Comparison of ENCODE assay signal across 23 mouse cellular contexts in genomic region chr2:158684247-158684843, GRCm38 (mm10). TPM values are rescaled to one million over a fixed set of nuclear protein-coding genes. Genes with fewer than 3 reads are reported as not detected.
DNase-seq lines count a peak whose midpoint lies in the region; ATAC-seq and TF ChIP-seq lines count a peak whose summit lies in the region.
"Had no signal": no experiment of that assay in that cellular context is flagged by ENCODE, and none has a peak within 500 bp of the region (broad histone marks: within the 10 kb centered on the region; RNA-seq: fewer than 3 reads in every experiment).

No protein-coding gene starts in this region.

- H3K9me3 ChIP-seq in forebrain, embryonic 14.5 days (replicated peaks; ENCODE audit: control insufficient read depth, low read length), result no peaks in the 10 kb centered on the region
- no peaks in the 10 kb centered on the region for H3K9me3 ChIP-seq in forebrain, embryonic 10.5 days
- no peaks in the 10 kb centered on the region for H3K9me3 ChIP-seq in hindbrain, embryonic 15.5 days
- H3K9me3 ChIP-seq in hindbrain, embryonic 14.5 days (ENCODE audit: control insufficient read depth, low read length), result no peaks in the 10 kb centered on the region
- no peaks in the 10 kb centered on the region for H3K9me3 ChIP-seq in midbrain, embryonic 14.5 days (ENCODE audit: control insufficient read depth, low read length)
- H3K9me3 ChIP-seq in midbrain, embryonic 16.5 days (replicated peaks; ENCODE audit: control insufficient read depth, low read length, poor library complexity, severe bottlenecking), result no peaks in the 10 kb centered on the region
- no peaks in the 10 kb centered on the region for H3K9me3 ChIP-seq in forebrain, postnatal 0 days (ENCODE audit: low read length)
- H3K9me3 ChIP-seq: G1E; kidney, embryonic 15.5 days; limb, embryonic 12.5 days; liver, embryonic 15.5 days had no signal

- no peak for ATAC-seq in forebrain, embryonic 14.5 days
- ATAC-seq in hindbrain, embryonic 15.5 days (ENCODE audit: low FRiP score, low read depth), result no peak
- ATAC-seq in hindbrain, embryonic 14.5 days (ENCODE audit: low FRiP score), result no peak
- no peak for ATAC-seq in midbrain, embryonic 14.5 days (ENCODE audit: low FRiP score, low TSS enrichment)
- ATAC-seq in midbrain, embryonic 16.5 days, result no peak
- peak; percentile 25; the same call in 1 of the 2 replicates for ATAC-seq in forebrain, postnatal 0 days
- ATAC-seq: inflammation-experienced regulatory T-cells, adult 6 months had no signal

- H3K4me1 ChIP-seq in forebrain, embryonic 14.5 days (ENCODE audit: control insufficient read depth, insufficient read depth, low read length), result peaks cover 9% of the 10 kb centered on the region
- H3K4me1 ChIP-seq in forebrain, embryonic 10.5 days, result peaks cover 68% of the 10 kb centered on the region
- H3K4me1 ChIP-seq in hindbrain, embryonic 15.5 days (replicated peaks), result peaks cover 36% of the 10 kb centered on the region
- no peaks in the 10 kb centered on the region for H3K4me1 ChIP-seq in hindbrain, embryonic 14.5 days (replicated peaks; ENCODE audit: control insufficient read depth, insufficient read depth, low read length)
- H3K4me1 ChIP-seq in midbrain, embryonic 14.5 days (ENCODE audit: control insufficient read depth, insufficient read depth, low read length), result peaks cover 30% of the 10 kb centered on the region
- peaks cover 29% of the 10 kb centered on the region for H3K4me1 ChIP-seq in midbrain, embryonic 16.5 days (ENCODE audit: control insufficient read depth, insufficient read depth, low read length)
- peaks cover 16% of the 10 kb centered on the region; the same call in 1 of the 2 replicates for H3K4me1 ChIP-seq in forebrain, postnatal 0 days (ENCODE audit: insufficient read depth)
- H3K4me1 ChIP-seq: liver, embryonic 15.5 days had no signal

- H3K27me3 ChIP-seq in forebrain, embryonic 14.5 days (replicated peaks; ENCODE audit: control insufficient read depth, insufficient read depth, low read length), result no peaks in the 10 kb centered on the region
- H3K27me3 ChIP-seq in forebrain, embryonic 10.5 days (ENCODE audit: poor library complexity, severe bottlenecking), result no peaks in the 10 kb centered on the region
- no peaks in the 10 kb centered on the region for H3K27me3 ChIP-seq in hindbrain, embryonic 15.5 days
- H3K27me3 ChIP-seq in hindbrain, embryonic 14.5 days (ENCODE audit: control insufficient read depth, insufficient read depth, low read length), result no peaks in the 10 kb centered on the region
- H3K27me3 ChIP-seq in midbrain, embryonic 14.5 days (ENCODE audit: control insufficient read depth, insufficient read depth, low read length), result no peaks in the 10 kb centered on the region
- no peaks in the 10 kb centered on the region for H3K27me3 ChIP-seq in midbrain, embryonic 16.5 days (ENCODE audit: control insufficient read depth, insufficient read depth, low read depth, low read length)
- H3K27me3 ChIP-seq in forebrain, postnatal 0 days (ENCODE audit: insufficient read depth, low read length), result no peaks in the 10 kb centered on the region
- H3K27me3 ChIP-seq: kidney, embryonic 15.5 days; limb, embryonic 12.5 days; liver, embryonic 15.5 days had no signal

- H3K4me2 ChIP-seq in forebrain, embryonic 14.5 days (ENCODE audit: low read length), result no peak overlapping the region
- no peak overlapping the region for H3K4me2 ChIP-seq in hindbrain, embryonic 15.5 days
- no peak overlapping the region for H3K4me2 ChIP-seq in hindbrain, embryonic 14.5 days (replicated peaks)
- H3K4me2 ChIP-seq in midbrain, embryonic 14.5 days (ENCODE audit: low read length), result no peak overlapping the region
- H3K4me2 ChIP-seq in midbrain, embryonic 16.5 days (ENCODE audit: low read length), result no peak overlapping the region
- no peak overlapping the region for H3K4me2 ChIP-seq in forebrain, postnatal 0 days (ENCODE audit: low read depth)
- H3K4me2 ChIP-seq: kidney, embryonic 15.5 days; limb, embryonic 12.5 days; liver, embryonic 15.5 days; lung, embryonic 14.5 days had no signal

- 38% methylated on average over 9 of the region's 9 CpGs for WGBS in forebrain, embryonic 14.5 days
- WGBS in forebrain, embryonic 10.5 days, result 75% methylated on average over 9 of the region's 9 CpGs
- 49% methylated on average over 9 of the region's 9 CpGs for WGBS in hindbrain, embryonic 15.5 days
- 51% methylated on average over 9 of the region's 9 CpGs for WGBS in hindbrain, embryonic 14.5 days
- WGBS in midbrain, embryonic 14.5 days, result 60% methylated on average over 9 of the region's 9 CpGs
- WGBS in midbrain, embryonic 16.5 days, result 51% methylated on average over 9 of the region's 9 CpGs
- WGBS in forebrain, postnatal 0 days, result 38% methylated on average over 9 of the region's 9 CpGs

- no peaks in the 10 kb centered on the region for H3K36me3 ChIP-seq in forebrain, embryonic 14.5 days (ENCODE audit: control insufficient read depth, insufficient read depth, low read length)
- no peaks in the 10 kb centered on the region for H3K36me3 ChIP-seq in forebrain, embryonic 10.5 days (replicated peaks)
- H3K36me3 ChIP-seq in hindbrain, embryonic 15.5 days, result no peaks in the 10 kb centered on the region
- no peaks in the 10 kb centered on the region for H3K36me3 ChIP-seq in hindbrain, embryonic 14.5 days (replicated peaks; ENCODE audit: control insufficient read depth, insufficient read depth)
- no peaks in the 10 kb centered on the region for H3K36me3 ChIP-seq in midbrain, embryonic 14.5 days (ENCODE audit: control insufficient read depth, insufficient read depth, low read length)
- H3K36me3 ChIP-seq in midbrain, embryonic 16.5 days (ENCODE audit: control insufficient read depth, insufficient read depth, low read length), result no peaks in the 10 kb centered on the region
- no peaks in the 10 kb centered on the region for H3K36me3 ChIP-seq in forebrain, postnatal 0 days (ENCODE audit: insufficient read depth)
- H3K36me3 ChIP-seq: G1E; kidney, embryonic 15.5 days; limb, embryonic 12.5 days; liver, embryonic 15.5 days had no signal

- no peak for TF ChIP-seq CTCF in forebrain, postnatal 0 days (IDR thresholded peaks at IDR 0.05; ENCODE audit: low read depth)

- 0 out of 2 replicates have a peak overlapping the region, but pooled peaks have one; percentile 10 for H3K27ac ChIP-seq in forebrain, embryonic 14.5 days (ENCODE audit: low read depth, low read length)
- H3K27ac ChIP-seq in forebrain, embryonic 10.5 days, result no peak overlapping the region
- H3K27ac ChIP-seq in hindbrain, embryonic 15.5 days (replicated peaks), result peak overlapping the region; percentile 49
- no peak overlapping the region for H3K27ac ChIP-seq in hindbrain, embryonic 14.5 days
- H3K27ac ChIP-seq in midbrain, embryonic 14.5 days (replicated peaks; ENCODE audit: low read depth, low read length), result peak overlapping the region; percentile 26; the same call in 1 of the 2 replicates
- no peak overlapping the region for H3K27ac ChIP-seq in midbrain, embryonic 16.5 days (ENCODE audit: low read length)
- peak overlapping the region; percentile 55; the same call in 1 of the 2 replicates for H3K27ac ChIP-seq in forebrain, postnatal 0 days (ENCODE audit: low read depth, low read length)
- H3K27ac ChIP-seq: kidney, embryonic 15.5 days; limb, embryonic 12.5 days; liver, embryonic 15.5 days had no signal

- no peak overlapping the region for H3K4me3 ChIP-seq in forebrain, embryonic 14.5 days (ENCODE audit: low read depth, low read length)
- H3K4me3 ChIP-seq in forebrain, embryonic 10.5 days, result no peak overlapping the region
- H3K4me3 ChIP-seq in hindbrain, embryonic 15.5 days, result no peak overlapping the region
- no peak overlapping the region for H3K4me3 ChIP-seq in hindbrain, embryonic 14.5 days (replicated peaks; ENCODE audit: low read length)
- H3K4me3 ChIP-seq in midbrain, embryonic 14.5 days (replicated peaks; ENCODE audit: low read depth, low read length), result no peak overlapping the region
- no peak overlapping the region for H3K4me3 ChIP-seq in midbrain, embryonic 16.5 days (ENCODE audit: low read depth, low read length)
- H3K4me3 ChIP-seq in forebrain, postnatal 0 days (ENCODE audit: low read depth, low read length), result no peak overlapping the region
- H3K4me3 ChIP-seq: kidney, embryonic 15.5 days; limb, embryonic 12.5 days; liver, embryonic 15.5 days had no signal

- no peak overlapping the region for H3K9ac ChIP-seq in forebrain, embryonic 14.5 days (ENCODE audit: low read length)
- no peak overlapping the region for H3K9ac ChIP-seq in hindbrain, embryonic 15.5 days
- no peak overlapping the region for H3K9ac ChIP-seq in hindbrain, embryonic 14.5 days
- no peak overlapping the region for H3K9ac ChIP-seq in midbrain, embryonic 14.5 days (replicated peaks; ENCODE audit: low read length)
- H3K9ac ChIP-seq in midbrain, embryonic 16.5 days (ENCODE audit: low read depth, low read length), result no peak overlapping the region
- no peak overlapping the region for H3K9ac ChIP-seq in forebrain, postnatal 0 days
- H3K9ac ChIP-seq: kidney, embryonic 15.5 days; limb, embryonic 12.5 days; liver, embryonic 15.5 days; lung, embryonic 14.5 days had no signal

- peak; percentile 51 for DNase-seq in forebrain, embryonic 14.5 days (ENCODE audit: low spot score)
- DNase-seq in forebrain, embryonic 10.5 days (ENCODE audit: extremely low spot score, low spot score), result no peak
- DNase-seq in hindbrain, embryonic 14.5 days (ENCODE audit: low spot score), result no peak
- no peak for DNase-seq in midbrain, embryonic 14.5 days
- DNase-seq in forebrain, postnatal 0 days, result no peak
- DNase-seq in natural killer cell, adult 2 months (ENCODE audit: low spot score in 2 of 2), result no peak
- DNase-seq: adrenal gland, postnatal 14 days; cerebellum, adult 18-20 months; cerebellum, postnatal 14 days; gastrocnemius, postnatal 10 days; kidney, adult 11 months; lung, embryonic 14.5 days; lung, postnatal 14 days; right cerebral cortex, adult 18-20 months; spleen, adult 18-20 months; thymus, postnatal 14 days had no signal

RNA-seq across cellular contexts. Expression of gene Ppp1r16b, which starts 19.1 kb away (rescaled TPM):
- polyA plus RNA-seq in forebrain, embryonic 14.5 days (2014; fragmentation: Nextera tagmentation; extraction: Ambion mirVana), result 12.4 and 18.4 TPM in 2 replicates
- polyA plus RNA-seq in forebrain, embryonic 10.5 days (2016; fragmentation: Nextera tagmentation; extraction: Ambion mirVana), result 2.2 and 2.3 TPM in 2 replicates
- 22.1 and 23.4 TPM in 2 replicates for polyA plus RNA-seq in hindbrain, embryonic 15.5 days (2015; fragmentation: Nextera tagmentation; extraction: Ambion mirVana)
- 20.0 and 20.8 TPM in 2 replicates for polyA plus RNA-seq in hindbrain, embryonic 14.5 days (2014; fragmentation: Nextera tagmentation; extraction: Ambion mirVana)
- 16.1 and 21.0 TPM in 2 replicates for polyA plus RNA-seq in midbrain, embryonic 14.5 days (2014; fragmentation: Nextera tagmentation; extraction: Ambion mirVana)
- polyA plus RNA-seq in midbrain, embryonic 16.5 days (2015; fragmentation: Nextera tagmentation; extraction: Ambion mirVana), result 22.0 and 27.7 TPM in 2 replicates
- 25.2 and 27.2 TPM in 2 replicates for total RNA-seq in forebrain, postnatal 0 days (2014; rRNA removed)
- 23.1 and 28.4 TPM in 2 replicates for polyA plus RNA-seq in forebrain, postnatal 0 days (2015; fragmentation: Nextera tagmentation; extraction: Ambion mirVana)
- polyA plus RNA-seq: G1E had no signal

RNA-seq across cellular contexts. Expression of gene Actr5, which starts 59.7 kb away (rescaled TPM):
- 10.4 and 12.8 TPM in 2 replicates for polyA plus RNA-seq in forebrain, embryonic 14.5 days (2014; fragmentation: Nextera tagmentation; extraction: Ambion mirVana)
- polyA plus RNA-seq in forebrain, embryonic 10.5 days (2016; fragmentation: Nextera tagmentation; extraction: Ambion mirVana), result 14.1 and 17.0 TPM in 2 replicates
- 12.0 and 13.1 TPM in 2 replicates for polyA plus RNA-seq in hindbrain, embryonic 15.5 days (2015; fragmentation: Nextera tagmentation; extraction: Ambion mirVana)
- 14.6 TPM in 2 replicates for polyA plus RNA-seq in hindbrain, embryonic 14.5 days (2014; fragmentation: Nextera tagmentation; extraction: Ambion mirVana)
- 13.9 and 14.8 TPM in 2 replicates for polyA plus RNA-seq in midbrain, embryonic 14.5 days (2014; fragmentation: Nextera tagmentation; extraction: Ambion mirVana)
- 8.9 and 9.5 TPM in 2 replicates for polyA plus RNA-seq in midbrain, embryonic 16.5 days (2015; fragmentation: Nextera tagmentation; extraction: Ambion mirVana)
- total RNA-seq in forebrain, postnatal 0 days (2014; rRNA removed), result 16.5 and 30.8 TPM in 2 replicates
- polyA plus RNA-seq in forebrain, postnatal 0 days (2015; fragmentation: Nextera tagmentation; extraction: Ambion mirVana), result 8.0 and 8.2 TPM in 2 replicates

Comparison
In these comparisons a context has a peak if more than half of its experiments do, and no peak if none do; other contexts are left out.
1. H3K27ac ChIP-seq: peak in forebrain, embryonic 14.5 days (single experiment), hindbrain, embryonic 15.5 days (single experiment), midbrain, embryonic 14.5 days (single experiment) and forebrain, postnatal 0 days (single experiment); none in forebrain, embryonic 10.5 days (single experiment), hindbrain, embryonic 14.5 days (single experiment) and midbrain, embryonic 16.5 days (single experiment).